Comparison of ENCODE assay signal across 8 mouse cellular contexts in the genomic region with DNA sequence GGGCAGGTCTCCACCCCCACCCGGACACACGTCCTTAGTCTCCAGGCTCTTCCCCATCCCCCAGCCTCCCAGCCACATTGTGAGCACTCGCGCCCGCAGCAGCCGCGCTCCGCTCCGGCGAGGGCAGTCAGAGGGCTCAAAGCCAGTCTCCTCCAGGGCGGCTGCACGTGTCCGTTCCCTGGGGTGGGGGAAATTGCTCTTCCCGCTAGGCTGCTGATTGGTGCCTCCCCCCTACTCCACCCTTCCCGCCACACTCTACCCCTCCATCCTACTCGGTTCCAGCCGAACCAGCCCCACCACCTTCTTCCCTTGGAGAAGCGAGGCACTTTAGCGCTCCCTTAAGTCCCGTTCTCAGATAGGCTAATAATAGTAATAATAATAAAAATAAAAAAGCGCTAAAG. TPM values are rescaled to one million over a fixed set of nuclear protein-coding genes. Genes with fewer than 3 reads are reported as not detected.
DNase-seq lines count a peak whose midpoint lies in the region.

No protein-coding gene starts in this region.

- H3K27me3 ChIP-seq in hindbrain, embryonic 10.5 days (ENCODE audit: insufficient read depth, poor library complexity, severe bottlenecking), result no peaks in the 10 kb centered on the region; the same call in 1 of the 2 replicates

- DNase-seq in WW6 (ENCODE audit: low read depth, low spot score), result peak; percentile 90
- DNase-seq in cerebellum, adult 9-10 months, result peak; percentile 64
- DNase-seq in forelimb bud, embryonic 11.5 days (ENCODE audit: low read depth, low spot score), result peak; percentile 80
- DNase-seq in hindbrain, embryonic 10.5 days (ENCODE audit: low spot score), result peak; percentile 87
- DNase-seq in layer of hippocampus, postnatal 14 days (ENCODE audit: low spot score in 2 of 2), result peak; percentile 50 to 53
- DNase-seq in lung, postnatal 25 days (ENCODE audit: low spot score), result peak; percentile 56
- peak; percentile 22 for DNase-seq in right cerebral cortex, adult 18-20 months
- DNase-seq in urinary bladder, postnatal 36 days (ENCODE audit: low spot score in 2 of 2), result peak; percentile 17 to 63

- under 1% methylated on average over 21 of the region's 21 CpGs for WGBS in hindbrain, embryonic 10.5 days

- H3K36me3 ChIP-seq in hindbrain, embryonic 10.5 days, result no peaks in the 10 kb centered on the region

- H3K4me3 ChIP-seq in hindbrain, embryonic 10.5 days, result peak overlapping the region; percentile 94

- H3K27ac ChIP-seq in hindbrain, embryonic 10.5 days, result peak overlapping the region; percentile 100

- peaks cover 21% of the 10 kb centered on the region for H3K4me1 ChIP-seq in hindbrain, embryonic 10.5 days (replicated peaks)

- H3K9me3 ChIP-seq in hindbrain, embryonic 10.5 days, result no peaks in the 10 kb centered on the region

RNA-seq across cellular contexts. Expression of a gene that starts 0.8 kb away (rescaled TPM):
- polyA plus RNA-seq in hindbrain, embryonic 10.5 days (2016; fragmentation: Nextera tagmentation; extraction: Ambion mirVana), result 14.3 and 16.5 TPM in 2 replicates
- 10 to 100 TPM in 1 of 2 experiments, 1 to 10 TPM in 1; 8.9 to 12.5 TPM for total RNA-seq in layer of hippocampus, postnatal 14 days (2021)

Comparison
In these comparisons a context has a peak if more than half of its experiments do, and no peak if none do; other contexts are left out.
1. Peak in every context shown above with its lines: DNase-seq, H3K4me3 ChIP-seq and H3K27ac ChIP-seq.
2. DNase-seq: peak in every context shown above with its lines; median percentile 90 in WW6; 87 in hindbrain, embryonic 10.5 days; 80 in forelimb bud, embryonic 11.5 days; 64 in cerebellum, adult 9-10 months; 56 in lung, postnatal 25 days; 52 in layer of hippocampus, postnatal 14 days; 40 in urinary bladder, postnatal 36 days; 22 in right cerebral cortex, adult 18-20 months.